Mouse (Mus musculus) thymus, adult 2 months (tissue): ENCODE measurements around the gene Gm20605.

ENCODE experiments used
- CTCF ChIP-seq: fragments of 200-500 bp; IDR thresholded peaks from 2 replicates; pipeline ENCODE4 v1.5.1; 2012; ENCODE audit warnings: mild to moderate bottlenecking, control low read depth, low read length, moderate library complexity, borderline replicate concordance; ENCODE audit not compliant: control insufficient read depth, poor library complexity, insufficient read depth; ENCODE audit errors: extremely low read depth
- POLR2A ChIP-seq: fragments of 200-500 bp; IDR thresholded peaks from 2 replicates; pipeline ENCODE4 v1.6.1; 2012; ENCODE audit warnings: mild to moderate bottlenecking, low read length, control low read depth, moderate library complexity; ENCODE audit not compliant: control insufficient read depth, poor library complexity, insufficient read depth; ENCODE audit errors: extremely low read depth

- TF ChIP-seq POLR2A (no peak), CTCF (no peak)
Observed at GRCm38 (mm10) chr5:137627991-137628390, 984 bp upstream of the Gm20605 start.
